Mouse (Mus musculus): ENCODE data around the gene Lrrc36. TPM values are rescaled to one million over a fixed set of nuclear protein-coding genes. Genes with fewer than 3 reads are reported as not detected.

Gene Lrrc36
- under 1 TPM; 0.19 to 0.56 (median 0.45) TPM for total RNA-seq (2022)

DNA sequence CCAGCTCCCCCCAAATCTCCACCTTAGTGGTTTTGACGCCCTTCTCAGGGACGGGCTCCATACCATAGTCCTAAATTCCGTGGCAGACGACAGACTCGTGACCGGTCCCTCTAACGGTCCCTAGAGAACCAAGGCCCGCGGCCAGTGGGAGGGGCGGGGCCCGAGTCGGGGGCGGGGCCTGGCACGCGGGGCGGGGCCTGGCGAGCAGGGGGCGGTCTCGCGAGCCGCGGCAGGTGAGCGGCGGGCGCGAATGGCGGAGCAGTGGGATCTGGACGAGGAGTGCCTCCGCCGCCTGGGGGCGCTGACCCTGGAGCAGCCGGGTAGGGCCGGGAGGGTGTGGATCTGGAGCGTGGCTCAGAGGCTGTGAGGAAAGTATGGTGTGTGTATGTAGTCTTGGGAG, at the start of gene Lrrc36, which contains the start of gene Kctd19:
Gene Lrrc36 (plus strand): TSS at position 181 of the 400 bp plus-strand sequence.
Gene Kctd19 (minus strand): TSS at position 112 of the 400 bp plus-strand sequence.
- no peak for DNase-seq (ENCODE audit: low spot score)

- DNase-seq (ENCODE audit: low spot score) = no peak
Measured at GRCm38 (mm10) chr8:105367107-105367506, 46.3 kb upstream of the Lrrc36 start.

GRCm38 (mm10) chr8:105372473-105372872, 40.9 kb upstream of the Lrrc36 start:
- no peak for DNase-seq (ENCODE audit: low spot score)

DNA sequence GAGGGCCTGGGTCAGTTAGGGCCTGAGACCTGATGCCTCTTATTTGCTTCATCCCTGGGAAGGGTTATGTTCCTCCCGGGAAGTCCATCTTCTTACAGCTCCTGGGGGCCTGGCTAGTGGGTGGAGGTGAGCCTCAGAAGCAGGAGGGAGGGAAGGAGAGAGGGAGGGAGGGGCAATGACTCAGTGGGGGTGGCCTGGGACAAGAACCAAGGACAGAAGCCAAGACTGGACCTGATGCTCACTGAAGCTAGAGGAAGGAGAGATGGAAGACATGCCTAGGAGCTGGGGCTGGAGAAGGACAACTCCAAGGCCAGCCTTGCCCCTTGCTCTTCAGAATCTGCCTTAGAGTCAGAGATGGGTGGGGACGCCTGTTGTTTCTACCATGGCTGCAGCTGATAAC, 40.3 kb upstream of the Lrrc36 start, which contains the start of gene Plekhg4:
Gene Plekhg4 (plus strand): TSS at position 243 of the 400 bp plus-strand sequence.
- no peak for DNase-seq (ENCODE audit: low spot score)

GRCm38 (mm10) chr8:105374513-105374966, 38.8 kb upstream of the Lrrc36 start:
- DNase-seq (ENCODE audit: low spot score) = no peak

DNA sequence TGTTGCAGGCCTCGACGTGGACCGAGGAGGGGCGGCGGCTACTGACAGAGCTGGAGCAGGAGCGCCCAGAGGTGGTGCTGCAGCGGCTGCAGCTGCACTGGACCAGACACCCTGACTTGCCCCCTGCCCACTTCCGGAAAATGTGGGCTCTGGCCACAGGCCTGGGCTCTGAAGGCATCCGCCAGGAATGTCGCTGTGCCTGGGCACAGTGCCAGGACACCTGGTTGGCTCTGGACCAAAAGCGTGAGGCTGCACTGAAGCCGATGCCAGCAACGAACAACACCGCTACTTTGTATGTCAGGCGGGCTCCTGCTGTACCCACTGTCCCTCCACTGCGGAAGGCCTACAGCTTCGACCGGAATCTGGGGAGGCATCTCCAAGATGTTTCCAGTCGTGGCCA, 34.7 kb upstream of the Lrrc36 start:
- DNase-seq (ENCODE audit: low spot score) = no peak

DNA sequence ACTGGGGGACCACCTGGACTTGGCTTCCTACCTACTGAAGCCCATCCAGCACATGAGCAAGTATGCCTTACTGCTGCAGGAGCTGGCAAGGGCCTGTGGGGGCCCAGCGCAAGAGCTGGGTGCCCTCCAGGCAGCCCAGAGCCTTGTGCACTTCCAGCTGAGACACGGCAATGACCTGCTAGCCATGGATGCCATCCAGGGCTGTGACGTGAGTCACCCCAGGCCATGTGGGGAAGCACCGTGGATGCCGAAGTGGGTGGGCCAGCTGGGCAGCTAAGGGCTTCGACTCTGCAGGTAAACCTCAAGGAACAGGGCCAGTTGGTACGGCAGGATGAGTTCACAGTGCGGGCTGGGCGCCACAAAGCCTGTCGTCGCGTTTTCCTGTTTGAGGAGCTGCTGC, 33.1 kb upstream of the Lrrc36 start:
- DNase-seq (ENCODE audit: low spot score) = no peak

GRCm38 (mm10) chr8:105384070-105384469, 29.3 kb upstream of the Lrrc36 start:
- no peak for DNase-seq (ENCODE audit: low spot score)

- no peak for DNase-seq (ENCODE audit: low spot score)
Measured at GRCm38 (mm10) chr8:105387151-105387550, 26.2 kb upstream of the Lrrc36 start.

DNA sequence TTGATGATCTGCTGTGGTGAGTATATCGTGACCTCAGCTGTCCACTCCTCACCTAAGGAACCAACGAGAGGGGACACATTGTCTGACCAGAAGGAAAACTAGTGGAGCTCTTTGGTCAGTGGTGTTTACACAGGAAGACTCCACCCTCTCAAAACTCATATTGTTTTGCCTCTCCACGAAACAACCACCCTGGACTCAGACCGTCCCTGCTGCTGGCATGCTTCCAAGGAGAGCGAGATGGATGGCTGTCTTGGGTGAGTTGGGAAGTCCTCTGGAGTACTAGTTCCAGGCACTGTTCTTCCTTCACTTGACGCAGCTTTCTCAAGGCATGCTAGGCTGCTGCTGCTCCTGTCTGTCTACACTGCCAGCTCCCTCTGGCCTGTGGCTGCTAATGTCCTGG, 24.3 kb upstream of the Lrrc36 start:
- DNase-seq (ENCODE audit: low spot score) = peak; percentile 62

GRCm38 (mm10) chr8:105393089-105393787, 20.1 kb upstream of the Lrrc36 start:
- DNase-seq (ENCODE audit: low spot score) = peak; percentile 14

DNA sequence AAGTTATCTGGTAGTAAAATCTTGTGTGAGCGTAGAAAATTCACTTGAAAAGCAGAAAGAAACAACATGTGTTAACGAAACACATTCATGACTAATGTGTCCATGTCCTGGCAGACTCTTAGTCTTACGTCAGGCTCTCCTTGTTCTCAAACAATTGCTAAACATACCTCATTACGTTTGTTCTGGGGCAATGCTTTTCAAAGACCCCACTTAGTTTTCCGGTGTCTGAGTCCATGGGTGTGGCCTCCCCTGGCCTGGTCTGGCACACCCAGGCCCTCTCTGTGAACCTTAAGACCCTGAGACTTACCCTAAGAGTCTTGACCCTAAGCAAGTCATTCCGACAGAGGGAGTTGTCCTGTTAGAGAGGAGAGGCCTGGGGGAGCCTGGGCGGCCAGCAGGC, 19.5 kb upstream of the Lrrc36 start:
- DNase-seq (ENCODE audit: low spot score) = no peak

DNA sequence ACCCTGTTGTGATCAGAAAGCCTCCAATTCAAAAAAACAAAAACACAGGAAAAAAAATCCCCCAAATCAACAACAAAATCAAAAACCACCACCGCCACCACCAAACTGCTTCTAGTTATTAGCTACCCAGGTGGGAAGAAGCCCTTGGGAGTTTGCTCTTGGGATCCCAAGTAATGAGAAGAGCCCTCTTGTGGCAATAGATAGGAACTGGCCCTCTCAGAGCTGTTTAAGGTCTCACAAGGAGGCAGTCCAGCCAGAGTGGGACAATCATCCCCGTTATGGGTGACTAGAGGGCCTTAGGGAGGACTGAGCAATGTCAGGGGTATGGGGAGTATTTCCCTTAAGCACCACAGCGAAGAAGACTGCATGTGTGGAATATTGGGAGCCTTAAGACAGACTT, 15.6 kb upstream of the Lrrc36 start:
- peak; percentile 68 for DNase-seq (ENCODE audit: low spot score)

DNA sequence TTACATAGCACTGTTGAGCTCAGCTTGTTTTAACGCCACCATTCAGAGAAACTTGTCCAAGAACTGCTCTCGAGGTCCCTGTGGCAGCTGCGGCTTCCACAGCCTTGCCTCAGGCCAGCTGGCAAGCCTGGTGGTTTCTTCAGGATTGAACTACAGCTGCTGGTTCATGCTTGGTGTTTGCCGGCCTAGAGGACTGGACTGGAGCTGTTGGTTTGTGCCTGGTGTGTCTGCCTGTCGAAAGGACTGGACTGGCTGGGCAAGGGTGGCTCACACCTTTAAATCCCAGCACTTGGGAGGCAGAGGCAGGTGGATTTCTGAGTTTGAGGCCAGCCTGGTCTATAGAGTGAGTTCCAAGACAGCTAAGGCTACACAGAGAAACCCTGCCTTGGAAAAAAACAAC, 13.4 kb upstream of the Lrrc36 start:
- DNase-seq (ENCODE audit: low spot score) = no peak

GRCm38 (mm10) chr8:105403467-105403866, 9.9 kb upstream of the Lrrc36 start:
- DNase-seq (ENCODE audit: low spot score) = no peak

GRCm38 (mm10) chr8:105404496-105404895, 8.9 kb upstream of the Lrrc36 start:
- no peak for DNase-seq (ENCODE audit: low spot score)

DNA sequence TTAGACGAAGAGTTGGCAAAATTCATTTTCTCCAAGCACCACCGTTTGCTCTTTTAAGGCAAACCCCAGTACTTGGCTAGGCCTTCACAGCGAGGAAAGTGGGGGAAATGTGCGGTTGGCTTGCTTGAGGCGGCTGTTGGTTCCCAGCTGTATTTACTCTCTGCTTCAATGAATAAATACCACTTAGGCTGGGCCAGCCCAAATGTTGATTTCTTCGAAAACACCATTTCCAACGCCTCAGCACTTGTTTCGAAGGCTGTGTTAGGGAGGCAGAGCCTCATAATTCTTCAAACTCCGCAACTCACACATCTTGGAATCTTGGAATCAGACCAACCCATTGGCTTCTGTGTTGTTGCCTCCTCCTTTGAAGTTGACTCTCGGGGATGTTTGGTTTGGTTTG, 7.0 kb upstream of the Lrrc36 start:
- no peak for DNase-seq (ENCODE audit: low spot score)

- no peak for DNase-seq (ENCODE audit: low spot score)
Measured at GRCm38 (mm10) chr8:105408331-105408730, 5.0 kb upstream of the Lrrc36 start.

DNA sequence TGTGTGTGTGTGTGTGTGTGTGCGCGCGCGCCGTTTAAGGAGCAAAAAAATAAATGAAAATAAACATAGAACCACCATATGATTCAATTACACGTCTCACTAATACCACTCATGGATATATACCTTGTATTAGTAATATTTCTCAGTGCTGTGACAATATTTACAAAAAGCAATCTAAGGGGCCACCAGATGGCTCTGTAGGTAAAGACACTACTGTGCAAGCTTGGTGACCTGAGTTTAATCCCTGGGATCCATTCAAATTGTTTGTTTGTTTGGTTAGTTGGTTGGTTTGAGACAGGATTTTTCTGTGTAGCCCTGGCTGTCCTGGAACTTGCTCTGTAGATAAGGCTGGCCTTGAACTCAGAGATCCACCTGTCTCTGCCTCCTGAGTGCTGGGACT, 3.4 kb upstream of the Lrrc36 start:
- DNase-seq (ENCODE audit: low spot score) = no peak

DNA sequence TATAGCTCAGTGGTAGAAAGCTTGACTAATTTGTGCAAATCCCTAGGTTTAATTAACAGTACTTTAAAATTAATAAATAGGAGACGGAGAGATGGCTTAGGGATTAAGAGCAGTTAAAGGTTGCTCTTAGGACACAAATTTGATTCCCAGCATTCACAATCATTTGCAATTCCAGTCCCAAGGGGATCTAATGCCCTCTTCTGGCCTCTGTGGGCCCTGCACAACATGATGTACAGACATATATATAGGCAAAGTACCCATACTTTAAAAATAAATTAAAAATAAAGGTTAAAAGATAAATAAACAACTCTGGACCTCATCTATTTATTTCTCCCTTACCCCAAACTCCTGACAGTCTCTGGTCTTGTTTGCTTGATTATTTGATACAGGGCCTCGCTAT, 5.6 kb downstream of the Lrrc36 start:
- DNase-seq (ENCODE audit: low spot score) = no peak

DNA sequence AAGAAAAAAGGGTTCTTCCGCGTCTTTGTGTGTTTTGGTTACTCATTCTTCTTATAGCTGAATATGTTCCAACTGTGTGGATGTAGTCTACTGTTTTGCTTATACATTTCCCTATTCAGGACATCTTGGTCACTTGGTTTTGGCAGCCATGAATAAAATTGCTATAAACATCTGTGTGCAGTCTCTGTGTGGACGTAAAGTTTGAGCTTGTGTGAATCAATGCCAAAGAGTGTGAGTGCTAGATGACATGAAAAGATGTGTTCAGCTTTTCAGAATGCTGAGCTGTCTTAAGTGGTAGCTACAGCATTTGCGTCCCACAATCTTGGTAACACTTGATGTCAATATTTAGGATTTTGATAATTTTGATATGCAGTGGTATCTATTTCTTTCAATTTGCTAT, 6.4 kb downstream of the Lrrc36 start:
- no peak for DNase-seq (ENCODE audit: low spot score)

DNA sequence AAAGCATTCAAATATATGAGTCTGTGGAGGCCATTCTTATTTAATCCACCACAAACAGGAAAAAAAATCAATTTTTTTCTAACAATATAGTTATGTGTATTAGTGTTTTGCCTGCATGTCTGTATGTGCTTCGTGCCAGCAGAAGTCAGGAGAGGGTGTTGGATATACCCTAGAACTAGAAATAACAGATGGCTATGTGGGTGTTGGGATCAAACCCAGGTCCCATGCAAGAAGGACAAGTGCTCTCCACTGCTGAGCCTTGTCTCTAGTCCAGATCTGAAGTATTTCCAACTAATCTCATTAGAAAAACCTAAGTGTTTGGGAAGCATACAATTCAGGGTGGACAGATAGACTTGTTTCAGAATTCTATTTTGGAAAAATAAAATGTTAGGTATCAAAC, 8.6 kb downstream of the Lrrc36 start:
- no peak for DNase-seq (ENCODE audit: low spot score)

DNA sequence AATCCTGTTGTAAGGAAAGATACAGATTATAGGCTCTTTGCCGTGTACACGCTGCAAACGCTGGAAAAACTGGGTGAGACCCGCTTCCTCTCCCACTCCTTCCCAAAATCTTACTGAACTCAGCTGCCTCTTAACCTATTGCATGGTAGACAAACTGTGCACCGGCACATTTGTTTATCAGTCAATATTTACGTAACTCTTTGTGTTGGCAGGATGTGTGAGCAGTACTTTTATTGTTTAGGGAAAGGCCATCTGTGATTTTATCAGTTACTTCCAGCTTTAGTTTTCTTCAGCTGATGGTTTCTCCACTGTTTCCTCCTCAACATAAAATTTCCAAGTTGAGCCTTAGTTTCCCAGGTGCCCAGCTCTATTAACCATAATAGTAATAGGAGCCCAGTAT, 13.5 kb downstream of the Lrrc36 start:
- peak; percentile 37 for DNase-seq (ENCODE audit: low spot score)

All from heart, adult 8-10 months (tissue).